Mouse (Mus musculus) ES-E14 (cell line): ENCODE data around the gene Cmah. TPM values are rescaled to one million over a fixed set of nuclear protein-coding genes. Genes with fewer than 3 reads are reported as not detected.

Experiments
- DNase-seq: peaks from one replicate; pipeline ENCODE4 v3.0.0-alpha.2; 2013; ENCODE audit warnings: low read depth, low spot score
- H3K27ac ChIP-seq: 2 replicates; pipeline ENCODE4 v1.5.1; 2012; ENCODE audit warnings: low read depth, mild to moderate bottlenecking, low read length, moderate library complexity, mixed read lengths; ENCODE audit not compliant: poor library complexity, insufficient read depth, severe bottlenecking
- H3K36me3 ChIP-seq: 2 replicates; pipeline ENCODE4 v1.6.1; 2012; ENCODE audit warnings: mild to moderate bottlenecking, low read length, moderate library complexity, mixed read lengths; ENCODE audit not compliant: control insufficient read depth, poor library complexity, insufficient read depth, severe bottlenecking
- H3K4me1 ChIP-seq, 2 experiments: fragments of 150-350 bp in 1 of 2; sonication (generic) in 1 of 2; 2 replicates each; pipeline ENCODE4 v1.6.1; 2012; ENCODE audit warnings: low read length in 2 of 2, mild to moderate bottlenecking in 1 of 2, mixed read lengths in 1 of 2; ENCODE audit not compliant: control insufficient read depth in 2 of 2, insufficient read depth in 2 of 2, poor library complexity in 1 of 2
- H3K4me3 ChIP-seq, 2 experiments: fragments of 150-350 bp in 1 of 2; sonication (generic) in 1 of 2; 2 replicates each; pipeline ENCODE4 v1.5.1; 2012; ENCODE audit warnings: low read length in 2 of 2, low read depth in 1 of 2, mild to moderate bottlenecking in 1 of 2, mixed read lengths in 1 of 2; ENCODE audit not compliant: insufficient read depth in 1 of 2, poor library complexity in 1 of 2, severe bottlenecking in 1 of 2
- H3K9ac ChIP-seq: 2 replicates; pipeline ENCODE4 v1.6.1; 2012; ENCODE audit warnings: low read depth, mild to moderate bottlenecking, low read length, mixed read lengths; ENCODE audit not compliant: poor library complexity, insufficient read depth, severe bottlenecking
- H3K9me3 ChIP-seq: fragments of 150-350 bp; sonication (generic); 2 replicates; pipeline ENCODE4 v1.6.1; 2012; ENCODE audit warnings: low read depth, mild to moderate bottlenecking, low read length; ENCODE audit not compliant: control insufficient read depth, insufficient read depth
- CHD2 ChIP-seq: IDR thresholded peaks from 2 replicates; pipeline ENCODE4 v1.6.1; 2014; ENCODE audit warnings: mild to moderate bottlenecking, low read depth, low read length, inconsistent platforms
- HCFC1 ChIP-seq: IDR thresholded peaks from 2 replicates; pipeline ENCODE4 v1.6.1; 2012; ENCODE audit warnings: low read length, inconsistent platforms, borderline replicate concordance; ENCODE audit not compliant: insufficient read depth
- MAFK ChIP-seq: IDR thresholded peaks from 2 replicates; pipeline ENCODE4 v1.6.1; 2014; ENCODE audit warnings: mild to moderate bottlenecking, low read depth, low read length, inconsistent platforms; ENCODE audit not compliant: insufficient read depth
- ZC3H11A ChIP-seq: IDR thresholded peaks from 2 replicates; pipeline ENCODE4 v1.6.1; 2012; ENCODE audit warnings: low read depth, mild to moderate bottlenecking, inconsistent platforms, low read length, borderline replicate concordance
- ZNF384 ChIP-seq: IDR thresholded peaks from 2 replicates; pipeline ENCODE4 v1.6.1; 2012; ENCODE audit warnings: low read depth, low read length, inconsistent platforms
- in situ Hi-C, 2 experiments: fragments of 600-800 bp; cut with MboI; formaldehyde crosslinking; loops; one replicate each; pipeline ENCODE4 v1.15.1; 2025; ENCODE audit warnings: low sequenced_read_pairs in 2 of 2, inconsistent platforms in 1 of 2; ENCODE audit not compliant: unreplicated experiment in 2 of 2
- total RNA-seq: library from RNA; depleted of rRNA; stranded (reverse); fragments of 300-350 nt; gene quantifications from 2 replicates; pipeline ENCODE4 v1.2.3, GENCODE M21; 2012

Gene Cmah
- total RNA-seq, 1 experiment = 0.18 TPM

DNA sequence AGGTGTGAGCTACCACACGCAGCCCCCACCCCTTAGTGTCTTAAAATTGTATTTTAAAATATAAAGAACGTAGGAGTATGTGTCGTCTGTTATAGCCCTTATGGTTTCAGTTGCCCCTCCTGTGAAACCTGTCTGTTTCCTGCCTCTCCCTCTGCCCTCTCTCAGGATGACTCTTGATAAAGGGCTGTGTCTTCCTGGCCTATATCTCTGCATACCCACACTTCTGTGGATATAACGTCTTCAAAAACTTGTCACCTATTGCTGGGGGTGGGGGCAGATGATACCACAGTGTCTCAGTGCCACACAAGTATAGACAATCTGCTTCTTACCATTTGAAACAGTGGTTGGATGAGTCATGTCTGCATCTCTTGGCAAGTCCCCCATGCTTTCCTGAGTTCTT is 140.6 kb downstream of the Cmah start:
- Histone ChIP-seq H3K4me1 (no peaks in the 10 kb centered on the region), H3K36me3 (no peaks in the 10 kb centered on the region), H3K4me3 (no peak overlapping the region), H3K9me3 (no peaks in the 10 kb centered on the region; the same call in 1 of the 2 replicates), H3K9ac (no peak overlapping the region), H3K27ac (no peak overlapping the region)
- TF ChIP-seq ZC3H11A (no peak), HCFC1 (no peak), ZNF384 (no peak), MAFK (no peak), CHD2 (no peak)
- no peak for DNase-seq
- in situ Hi-C loops = no loop called here

- H3K4me1 ChIP-seq = no peaks in the 10 kb centered on the region
- no peak overlapping the region for H3K4me3 ChIP-seq
- TF ChIP-seq MAFK (no peak), HCFC1 (no peak), CHD2 (no peak), ZC3H11A (no peak), ZNF384 (no peak)
- H3K9ac ChIP-seq = no peak overlapping the region
- no peaks in the 10 kb centered on the region for H3K9me3 ChIP-seq
- no peak for DNase-seq
- in situ Hi-C loops = loop anchor here in 1 of 2 experiments (25.0 kb wide), 1 partner anchor 210 kb away; no protein-coding TSS in a partner anchor
- H3K27ac ChIP-seq = no peak overlapping the region
- H3K36me3 ChIP-seq = no peaks in the 10 kb centered on the region
These were observed 150.4 kb downstream of the Cmah start for GRCm38 (mm10) chr13:24477564-24477963.

- H3K27ac ChIP-seq = no peak overlapping the region
- H3K4me1 ChIP-seq = no peaks in the 10 kb centered on the region
- in situ Hi-C loops = loop anchor here in 1 of 2 experiments (25.0 kb wide), 1 partner anchor 208 kb away; no protein-coding TSS in a partner anchor
- H3K36me3 ChIP-seq = no peaks in the 10 kb centered on the region
- no peak overlapping the region for H3K9ac ChIP-seq
- H3K4me3 ChIP-seq = no peak overlapping the region
- no peak for DNase-seq
- TF ChIP-seq HCFC1 (no peak), ZNF384 (no peak), CHD2 (peak; percentile 55; the same call in 1 of the 2 replicates), ZC3H11A (no peak), MAFK (no peak)
- no peaks in the 10 kb centered on the region for H3K9me3 ChIP-seq
These were observed 152.3 kb downstream of the Cmah start for GRCm38 (mm10) chr13:24479516-24479915.

GRCm38 (mm10) chr13:24480824-24481223 is 153.6 kb downstream of the Cmah start:
- TF ChIP-seq HCFC1 (no peak), CHD2 (no peak), ZC3H11A (no peak), ZNF384 (no peak), MAFK (no peak)
- no peak overlapping the region for H3K27ac ChIP-seq
- no peaks in the 10 kb centered on the region for H3K36me3 ChIP-seq
- no peak for DNase-seq
- H3K9me3 ChIP-seq = no peaks in the 10 kb centered on the region
- no peak overlapping the region for H3K4me3 ChIP-seq
- H3K9ac ChIP-seq = no peak overlapping the region
- H3K4me1 ChIP-seq = no peaks in the 10 kb centered on the region
- in situ Hi-C loops = loop anchor here in 1 of 2 experiments (25.0 kb wide), 1 partner anchor 206 kb away; no protein-coding TSS in a partner anchor
